Mouse (Mus musculus) forebrain, embryonic 13.5 days (tissue): ENCODE data around the gene Mettl13. TPM values are rescaled to one million over a fixed set of nuclear protein-coding genes. Genes with fewer than 3 reads are reported as not detected.
A peak's percentile ranks its signal among the peaks of the same experiment; 100 is the strongest.

Experiments used
- ATAC-seq: fragments of 200-750 bp; cut with Nextera tagmentation; 2 replicates; pipeline ENCODE4 v1.8.0; 2017
- H3K27ac ChIP-seq: fragments of 300-500 bp; sonication (generic); 2 replicates; pipeline ENCODE4 v1.5.1; 2015; ENCODE audit warnings: inconsistent platforms, mild to moderate bottlenecking, moderate library complexity
- H3K27me3 ChIP-seq: fragments of 300-500 bp; sonication (generic); 2 replicates; pipeline ENCODE4 v1.6.1; 2015; ENCODE audit warnings: mild to moderate bottlenecking, inconsistent platforms
- H3K36me3 ChIP-seq: fragments of 300-500 bp; sonication (generic); 2 replicates; pipeline ENCODE4 v1.6.1; 2015; ENCODE audit warnings: mild to moderate bottlenecking, inconsistent platforms; ENCODE audit not compliant: poor library complexity, severe bottlenecking
- H3K4me1 ChIP-seq: fragments of 300-500 bp; sonication (generic); 2 replicates; pipeline ENCODE4 v1.6.1; 2015; ENCODE audit warnings: inconsistent platforms
- H3K4me2 ChIP-seq: fragments of 300-500 bp; sonication (generic); 2 replicates; pipeline ENCODE4 v1.6.1; 2015; ENCODE audit warnings: inconsistent platforms, mild to moderate bottlenecking, moderate library complexity
- H3K4me3 ChIP-seq: fragments of 300-500 bp; sonication (generic); 2 replicates; pipeline ENCODE4 v1.5.1; 2015; ENCODE audit warnings: mild to moderate bottlenecking, inconsistent platforms
- H3K9ac ChIP-seq: fragments of 300-500 bp; sonication (generic); 2 replicates; pipeline ENCODE4 v1.6.1; 2015; ENCODE audit warnings: mild to moderate bottlenecking, inconsistent platforms
- H3K9me3 ChIP-seq: fragments of 300-500 bp; sonication (generic); replicated peaks from 2 replicates; pipeline ENCODE4 v1.6.1; 2016; ENCODE audit warnings: inconsistent platforms
- WGBS: fragments of 180-500 bp; shearing (Covaris S2); methylation state at CpG from one replicate; pipeline ENCODE4 v1.1.7; 2015; 5-methylcytosine and 5-hydroxymethylcytosine counted together
- polyA plus RNA-seq: library from polyadenylated mRNA; unstranded; fragments of >200 nt; fragmentation: Nextera tagmentation; extraction: Ambion mirVana; gene quantifications from 2 replicates; pipeline ENCODE4 v1.2.1, GENCODE M21; 2015

Gene Mettl13
- polyA plus RNA-seq, 1 experiment from 2014 or later, result 22.5 TPM

DNA sequence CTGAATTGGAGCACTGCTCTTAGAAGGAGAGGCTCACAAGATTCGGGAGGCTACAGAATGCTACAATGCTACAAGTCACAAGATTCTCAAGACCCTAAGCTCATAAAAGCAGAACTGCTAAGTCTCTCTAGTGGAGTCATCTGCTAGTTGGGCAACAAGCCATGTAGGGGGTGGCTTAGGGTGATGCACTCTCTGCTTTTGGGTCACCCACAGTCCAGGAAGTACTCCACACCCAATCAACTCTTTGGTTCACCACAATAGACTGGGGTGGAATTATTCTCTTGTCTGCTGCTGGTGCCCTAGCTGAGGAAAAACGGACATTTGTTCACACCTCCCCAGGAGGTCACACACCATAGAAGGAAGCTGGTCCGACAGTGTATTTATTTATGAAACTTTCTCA lies 16.6 kb upstream of the Mettl13 start:
- Histone ChIP-seq H3K9me3 (no peaks in the 10 kb centered on the region), H3K4me3 (no peak overlapping the region), H3K27ac (no peak overlapping the region), H3K36me3 (no peaks in the 10 kb centered on the region), H3K27me3 (no peaks in the 10 kb centered on the region), H3K9ac (no peak overlapping the region), H3K4me1 (peaks cover 6% of the 10 kb centered on the region; the same call in 1 of the 2 replicates), H3K4me2 (no peak overlapping the region)
- 51% methylated on average over 3 of the region's 3 CpGs for WGBS
- ATAC-seq, result no peak

DNA sequence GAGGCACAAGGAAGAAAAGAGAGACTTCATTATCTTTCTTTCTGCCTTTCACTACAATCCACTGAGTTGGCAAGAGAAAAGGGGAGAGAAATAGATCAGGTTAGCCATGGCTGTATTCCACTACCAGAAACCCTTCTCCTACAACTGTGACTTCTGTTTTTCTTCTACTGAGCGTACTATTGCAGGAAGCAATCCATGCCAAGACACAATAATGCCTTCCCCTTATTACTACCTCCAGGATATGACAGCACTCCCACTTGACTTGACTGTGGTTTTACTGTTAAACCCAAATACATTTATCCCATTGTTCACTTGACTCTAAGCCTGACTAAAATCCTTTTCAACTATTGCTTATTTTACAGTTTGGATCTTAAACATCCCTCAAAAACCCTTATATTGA lies 14.9 kb upstream of the Mettl13 start:
- H3K36me3 ChIP-seq, result no peaks in the 10 kb centered on the region
- H3K9me3 ChIP-seq, result no peaks in the 10 kb centered on the region
- WGBS, result 100% methylated on average over 1 of the region's 1 CpGs
- no peak overlapping the region for H3K4me3 ChIP-seq
- no peak overlapping the region for H3K9ac ChIP-seq
- no peaks in the 10 kb centered on the region for H3K27me3 ChIP-seq
- no peak for ATAC-seq
- no peak overlapping the region for H3K4me2 ChIP-seq
- no peak overlapping the region for H3K27ac ChIP-seq
- no peaks in the 10 kb centered on the region for H3K4me1 ChIP-seq

DNA sequence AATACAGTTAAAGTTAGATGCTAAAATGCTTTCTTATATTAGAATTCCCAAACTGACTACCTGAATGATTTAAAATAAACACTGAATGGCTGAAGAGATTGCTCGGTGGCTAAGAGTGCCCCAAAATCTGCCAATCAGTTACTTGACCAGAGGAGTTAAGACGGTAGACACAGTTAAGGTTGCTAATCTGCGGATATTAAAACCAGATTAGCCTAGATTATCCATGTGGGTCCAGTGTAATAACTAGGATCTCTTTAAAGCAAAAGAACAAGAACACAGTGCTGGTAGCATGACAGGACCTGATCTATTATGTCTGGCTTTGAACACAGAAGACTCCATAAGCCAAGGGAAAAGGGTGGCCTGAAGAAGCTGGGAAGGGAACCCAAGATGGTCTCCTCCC lies 5.8 kb upstream of the Mettl13 start:
- no peaks in the 10 kb centered on the region for H3K36me3 ChIP-seq
- no peaks in the 10 kb centered on the region for H3K9me3 ChIP-seq
- ATAC-seq, result no peak
- H3K27ac ChIP-seq, result no peak overlapping the region
- 0 out of 2 replicates have a peak, but pooled peaks cover under 1% of the 10 kb centered on the region for H3K4me1 ChIP-seq
- no peak overlapping the region for H3K4me3 ChIP-seq
- 92% methylated on average over 3 of the region's 3 CpGs for WGBS
- no peak overlapping the region for H3K4me2 ChIP-seq
- H3K9ac ChIP-seq, result no peak overlapping the region
- no peaks in the 10 kb centered on the region for H3K27me3 ChIP-seq

DNA sequence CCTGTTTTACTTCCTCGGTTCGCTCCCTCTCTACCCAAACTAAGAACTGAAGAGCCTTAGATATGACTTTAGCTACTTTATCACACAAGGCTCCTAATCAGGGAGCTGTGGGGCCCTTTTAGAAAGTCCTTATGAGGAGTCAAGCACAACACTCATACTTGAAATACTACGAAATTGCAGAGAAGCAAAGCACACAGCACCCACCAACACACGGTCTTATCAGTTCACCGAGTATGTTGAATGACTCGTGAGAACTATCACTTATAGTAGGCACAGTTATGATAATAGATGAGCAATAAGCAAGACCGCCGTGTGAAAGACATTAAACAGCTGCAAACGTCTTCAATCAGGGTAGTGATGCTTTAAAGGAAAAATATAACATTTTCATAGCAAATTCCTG lies 4.6 kb upstream of the Mettl13 start:
- H3K4me1 ChIP-seq, result peaks cover 6% of the 10 kb centered on the region; the same call in 1 of the 2 replicates
- H3K27ac ChIP-seq, result no peak overlapping the region
- ATAC-seq, result no peak
- H3K9me3 ChIP-seq, result no peaks in the 10 kb centered on the region
- H3K4me2 ChIP-seq, result no peak overlapping the region
- no peaks in the 10 kb centered on the region for H3K36me3 ChIP-seq
- H3K4me3 ChIP-seq, result no peak overlapping the region
- 92% methylated on average over 9 of the region's 9 CpGs for WGBS
- H3K9ac ChIP-seq, result no peak overlapping the region
- no peaks in the 10 kb centered on the region for H3K27me3 ChIP-seq

DNA sequence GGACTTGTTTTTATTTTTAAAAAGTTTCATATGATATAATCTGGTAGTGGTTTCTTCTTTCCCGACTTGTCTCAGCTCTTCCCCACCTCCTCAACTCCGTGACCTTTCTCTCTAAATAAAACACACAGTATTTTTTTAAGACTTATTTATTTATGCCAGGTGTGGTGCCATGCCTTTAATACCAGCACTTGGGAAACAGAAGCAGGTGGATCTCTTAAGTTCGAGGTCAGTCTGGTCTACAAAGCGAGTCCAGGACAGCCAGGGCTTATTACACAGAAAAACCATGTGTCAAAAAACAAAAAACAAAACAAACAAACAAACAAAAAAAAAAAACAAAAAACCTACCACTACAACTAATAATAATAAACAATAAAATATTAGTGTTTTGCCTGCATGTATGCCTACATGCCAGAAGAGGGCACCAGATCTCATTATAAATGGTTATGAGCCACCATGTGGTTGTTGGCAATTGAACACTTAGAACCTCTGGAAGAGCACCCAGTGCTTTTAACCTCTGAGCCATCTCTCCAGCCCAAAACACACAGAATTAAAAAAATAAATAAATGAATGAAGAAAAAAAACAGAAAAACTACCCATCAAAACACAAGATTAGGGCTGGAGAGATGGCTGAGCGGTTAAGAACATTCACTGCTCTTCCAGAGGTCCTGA lies 1.4 kb upstream of the Mettl13 start:
- no peak overlapping the region for H3K9ac ChIP-seq
- WGBS, result 76% methylated on average over 5 of the region's 5 CpGs
- ATAC-seq, result no peak

DNA sequence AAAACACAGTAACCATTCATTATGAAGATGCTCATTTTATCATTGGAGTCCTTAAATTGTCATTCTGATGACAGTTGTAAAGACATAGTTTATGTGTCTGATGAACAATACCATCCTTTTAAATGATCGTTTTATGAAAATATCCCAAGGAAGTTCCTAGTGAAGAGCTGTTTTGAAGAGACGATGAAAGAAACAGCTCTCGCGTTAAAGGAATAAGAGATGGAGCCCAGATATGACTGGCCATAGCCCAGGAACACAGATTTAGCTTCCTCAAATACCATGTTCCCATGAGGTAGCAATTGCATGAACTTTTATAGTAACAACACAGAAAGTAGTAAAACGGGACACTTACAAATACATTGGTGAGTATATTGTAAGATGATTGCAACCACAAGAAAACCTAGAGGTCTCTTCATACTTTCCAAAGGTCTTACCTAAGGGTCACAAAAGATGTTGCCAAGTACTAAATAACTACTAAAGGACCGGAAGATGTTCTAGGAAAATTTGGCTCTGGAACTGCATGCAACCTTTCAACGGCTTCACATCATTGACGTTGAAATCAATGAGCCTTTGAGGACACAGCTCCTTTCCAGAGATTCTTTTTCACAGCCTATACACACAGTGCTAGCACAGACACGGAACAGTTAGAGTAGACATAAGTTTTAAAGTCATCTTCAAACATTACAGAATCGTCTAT lies 714 bp upstream of the Mettl13 start:
- Histone ChIP-seq H3K27ac (0 out of 2 replicates have a peak overlapping the region, but pooled peaks have one; percentile 12), H3K4me3 (peak overlapping the region; percentile 75), H3K4me2 (peak overlapping the region; percentile 95), H3K9ac (peak overlapping the region; percentile 77), H3K9me3 (no peaks in the 10 kb centered on the region), H3K27me3 (no peaks in the 10 kb centered on the region), H3K36me3 (peaks cover 25% of the 10 kb centered on the region), H3K4me1 (peaks cover 20% of the 10 kb centered on the region)
- no peak for ATAC-seq
- 67% methylated on average over 10 of the region's 10 CpGs for WGBS

More for the DNA sequence above, 1.4 kb upstream of the Mettl13 start:
- Histone ChIP-seq H3K9me3 (no peaks in the 10 kb centered on the region), H3K4me2 (no peak overlapping the region), H3K27me3 (no peaks in the 10 kb centered on the region), H3K36me3 (peaks cover 18% of the 10 kb centered on the region), H3K27ac (no peak overlapping the region), H3K4me1 (peaks cover 20% of the 10 kb centered on the region), H3K4me3 (no peak overlapping the region)

DNA sequence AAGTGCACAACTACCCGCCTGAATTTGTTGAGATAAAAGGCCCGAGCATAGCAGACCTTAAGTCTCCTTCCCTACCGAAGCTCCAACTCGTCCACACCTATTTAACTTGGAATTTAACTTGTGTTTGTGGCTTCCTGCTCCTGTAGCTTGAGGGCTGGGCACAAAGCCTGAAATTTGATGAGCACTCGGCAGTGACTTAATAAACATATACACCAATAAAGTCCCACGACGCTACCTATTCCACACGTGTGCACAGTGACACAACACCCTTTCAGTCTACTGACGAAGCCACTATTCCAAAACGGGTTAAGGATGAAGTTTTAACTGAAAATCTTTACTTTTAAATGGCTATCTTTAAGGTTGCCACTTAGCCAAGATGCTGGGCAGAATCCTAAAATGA lies 744 bp downstream of the Mettl13 start:
- Histone ChIP-seq H3K9ac (peak overlapping the region; percentile 77), H3K4me3 (peak overlapping the region; percentile 75), H3K9me3 (no peaks in the 10 kb centered on the region), H3K27ac (no peak overlapping the region; the same call in 1 of the 2 replicates), H3K27me3 (no peaks in the 10 kb centered on the region), H3K4me2 (peak overlapping the region; percentile 95), H3K36me3 (peaks cover 38% of the 10 kb centered on the region), H3K4me1 (peaks cover 20% of the 10 kb centered on the region)
- ATAC-seq, result no peak
- 16% methylated on average over 10 of the region's 10 CpGs for WGBS

DNA sequence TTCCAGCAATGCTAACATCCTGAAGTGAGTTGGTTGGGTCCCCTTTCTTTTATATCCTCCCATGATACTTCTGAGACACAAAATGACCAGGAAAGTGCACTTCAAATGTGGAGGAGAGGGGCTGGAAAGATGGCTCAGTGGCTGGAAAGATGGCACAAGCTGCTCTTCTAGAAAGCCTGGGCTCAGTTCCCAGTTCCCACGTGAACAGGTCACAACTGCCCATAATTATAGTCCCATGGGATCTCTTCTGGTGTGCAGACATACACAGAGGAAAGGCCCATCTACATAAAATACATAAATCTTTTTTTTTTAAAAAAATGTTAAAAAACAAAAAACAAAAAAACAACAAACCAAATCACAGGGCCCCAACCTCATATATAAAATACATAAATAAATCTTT lies 5.1 kb downstream of the Mettl13 start:
- Histone ChIP-seq H3K4me2 (no peak overlapping the region), H3K27ac (no peak overlapping the region), H3K4me1 (peaks cover 13% of the 10 kb centered on the region), H3K4me3 (no peak overlapping the region), H3K36me3 (peaks cover 79% of the 10 kb centered on the region), H3K9ac (no peak overlapping the region), H3K9me3 (no peaks in the 10 kb centered on the region), H3K27me3 (no peaks in the 10 kb centered on the region)
- WGBS, result 67% methylated on average over 1 of the region's 1 CpGs
- ATAC-seq, result no peak

DNA sequence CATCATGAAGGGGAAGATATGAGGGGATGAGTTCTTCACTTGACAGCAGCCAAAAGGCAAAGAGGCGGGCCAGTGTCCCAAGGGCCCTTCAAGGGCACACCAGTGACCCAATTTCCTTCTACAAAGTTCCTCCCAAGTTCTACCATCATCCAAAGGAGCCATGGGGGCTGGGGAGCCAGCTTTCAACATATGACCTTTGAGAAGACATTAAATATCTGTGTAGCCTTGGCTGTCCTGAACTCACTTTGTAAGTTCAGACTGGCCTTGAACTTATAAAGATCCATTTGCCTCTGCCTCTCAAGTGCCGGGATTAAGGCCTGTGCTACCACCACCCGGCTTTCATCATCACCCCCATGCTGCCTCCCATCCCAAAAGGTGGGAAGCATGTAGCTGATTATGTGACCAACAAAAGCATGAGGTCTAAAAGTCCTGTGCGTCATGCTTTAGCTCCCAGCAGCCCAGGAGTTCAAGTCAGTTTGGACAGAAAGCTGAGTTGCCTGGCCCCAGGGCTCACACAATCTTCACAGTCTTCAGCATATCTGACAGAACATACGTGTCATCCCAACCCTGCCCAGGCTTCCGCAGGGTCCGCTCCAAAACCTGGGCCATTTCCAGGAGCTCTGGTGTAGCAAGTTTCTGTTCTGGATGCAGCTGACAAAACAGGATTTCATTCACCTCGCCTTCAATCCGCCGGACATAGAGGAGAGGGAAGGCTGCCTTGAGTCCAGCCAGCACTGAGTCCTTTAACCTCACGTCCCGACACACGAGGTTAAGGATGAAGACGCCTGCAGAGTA lies 14.4 kb downstream of the Mettl13 start:
- H3K27ac ChIP-seq, result no peak overlapping the region
- 93% methylated on average over 14 of the region's 14 CpGs for WGBS
- no peak for ATAC-seq
- no peaks in the 10 kb centered on the region for H3K9me3 ChIP-seq
- H3K4me2 ChIP-seq, result no peak overlapping the region
- H3K36me3 ChIP-seq, result peaks cover 66% of the 10 kb centered on the region
- H3K4me1 ChIP-seq, result no peaks in the 10 kb centered on the region
- H3K9ac ChIP-seq, result no peak overlapping the region
- H3K27me3 ChIP-seq, result no peaks in the 10 kb centered on the region
- H3K4me3 ChIP-seq, result no peak overlapping the region

DNA sequence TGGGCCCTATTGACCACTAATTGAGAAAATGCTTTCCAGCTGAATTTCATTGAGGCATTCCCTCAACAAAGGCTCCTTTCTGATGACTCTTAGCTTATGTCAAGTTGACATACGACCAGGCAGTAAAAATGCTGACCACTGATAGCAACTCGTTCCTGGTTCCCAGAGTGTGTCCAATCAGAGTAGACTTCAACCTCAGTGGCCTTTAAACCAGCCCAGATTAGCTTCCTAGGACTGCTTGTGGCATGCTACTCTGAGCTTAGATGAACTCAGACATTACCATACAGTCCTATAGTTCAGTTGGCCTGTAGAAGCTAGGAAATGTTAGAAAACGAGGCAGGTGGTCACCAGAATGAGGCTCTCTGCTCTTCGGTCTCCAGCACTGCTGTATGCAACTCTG lies 16.0 kb downstream of the Mettl13 start:
- 91% methylated on average over 4 of the region's 4 CpGs for whole genome bisulfite sequencing
- H3K9ac ChIP-seq, result no peak overlapping the region
- H3K4me3 ChIP-seq, result no peak overlapping the region
- ATAC-seq, result no peak
- no peak overlapping the region for H3K27ac ChIP-seq
- peaks cover 54% of the 10 kb centered on the region for H3K36me3 ChIP-seq
- H3K9me3 ChIP-seq, result no peaks in the 10 kb centered on the region
- no peaks in the 10 kb centered on the region for H3K4me1 ChIP-seq
- no peaks in the 10 kb centered on the region for H3K27me3 ChIP-seq
- H3K4me2 ChIP-seq, result no peak overlapping the region

DNA sequence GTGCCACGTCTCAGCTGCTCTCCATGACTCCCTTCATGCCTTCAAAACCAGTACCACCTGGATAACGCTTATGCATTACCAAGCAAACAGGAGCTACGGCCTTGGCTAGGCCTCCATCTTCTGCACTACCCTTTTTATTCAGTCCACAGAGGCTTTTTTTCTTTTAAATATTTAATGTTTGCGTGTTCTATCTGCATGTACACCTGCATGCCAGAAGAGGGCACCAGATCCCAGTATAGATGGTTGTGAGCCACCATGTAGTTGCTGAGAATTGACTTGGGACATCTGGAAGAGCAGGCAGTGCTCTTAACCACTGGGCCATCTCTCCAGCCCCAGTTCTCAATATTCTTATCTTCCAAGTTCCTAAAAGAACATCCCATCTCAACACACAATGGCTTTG lies 16.8 kb downstream of the Mettl13 start:
- WGBS, result 67% methylated on average over 4 of the region's 4 CpGs
- Histone ChIP-seq H3K4me1 (no peaks in the 10 kb centered on the region), H3K27me3 (no peaks in the 10 kb centered on the region), H3K36me3 (peaks cover 47% of the 10 kb centered on the region), H3K9ac (no peak overlapping the region), H3K9me3 (no peaks in the 10 kb centered on the region), H3K4me2 (no peak overlapping the region), H3K27ac (no peak overlapping the region), H3K4me3 (no peak overlapping the region)
- no peak for ATAC-seq

DNA sequence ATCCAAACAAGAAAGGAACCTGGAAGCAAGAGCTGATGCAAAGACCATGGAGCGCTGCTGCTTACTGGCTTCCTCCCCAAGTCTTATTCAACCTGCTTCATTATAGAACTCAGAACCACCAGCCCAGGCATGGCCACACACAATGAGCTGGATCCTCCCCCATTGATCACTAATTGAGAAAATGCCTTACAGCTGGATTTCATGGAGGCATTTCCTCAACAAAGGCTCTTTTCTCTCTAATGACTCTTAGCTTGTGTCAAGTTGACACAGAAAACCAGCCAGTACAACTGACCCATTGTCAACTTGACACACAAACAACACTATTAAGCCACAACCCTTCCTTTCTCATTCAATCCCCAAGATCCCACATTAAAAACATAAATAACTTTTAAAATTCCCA lies 17.7 kb downstream of the Mettl13 start:
- Histone ChIP-seq H3K27ac (no peak overlapping the region), H3K36me3 (peaks cover 37% of the 10 kb centered on the region), H3K9ac (no peak overlapping the region), H3K9me3 (no peaks in the 10 kb centered on the region), H3K4me2 (no peak overlapping the region), H3K4me1 (no peaks in the 10 kb centered on the region), H3K27me3 (no peaks in the 10 kb centered on the region), H3K4me3 (no peak overlapping the region)
- ATAC-seq, result no peak
- 26% methylated on average over 1 of the region's 1 CpGs for WGBS
